Mouse (Mus musculus) NIH3T3 (cell line): ENCODE measurements around the gene Lipt2.
A peak's percentile ranks its signal among the peaks of the same experiment; 100 is the strongest.

Source experiments
- DNase-seq: peaks from one replicate; pipeline ENCODE4 v3.0.0-alpha.2; 2012; ENCODE audit warnings: low read depth

Lipt2 gene

GRCm38 (mm10) chr7:100159105-100159841 lies at the start of gene Lipt2:
Gene Lipt2 (plus strand): TSS chr7:100159277.
- DNase-seq, result peak; percentile 95

- no peak for DNase-seq
These were observed 47.6 kb upstream of the Lipt2 start for GRCm38 (mm10) chr7:100111506-100111905.

- DNase-seq, result no peak
These were observed 45.3 kb upstream of the Lipt2 start for GRCm38 (mm10) chr7:100113821-100114220.

GRCm38 (mm10) chr7:100114279-100114678 lies 44.8 kb upstream of the Lipt2 start:
- DNase-seq, result no peak

- DNase-seq, result peak; percentile 74
These were observed 38.3 kb upstream of the Lipt2 start for GRCm38 (mm10) chr7:100120791-100121261.

- peak; percentile 98 for DNase-seq
These were observed 37.7 kb upstream of the Lipt2 start, which contains the start of gene Pold3 for GRCm38 (mm10) chr7:100121376-100121789. Gene Pold3 (minus strand): TSS chr7:100121565.

GRCm38 (mm10) chr7:100123486-100123885 lies 35.6 kb upstream of the Lipt2 start:
- peak; percentile 57 for DNase-seq

GRCm38 (mm10) chr7:100124211-100124610 lies 34.9 kb upstream of the Lipt2 start:
- DNase-seq, result peak; percentile 52

- no peak for DNase-seq
These were observed 33.9 kb upstream of the Lipt2 start for GRCm38 (mm10) chr7:100125166-100125565.

GRCm38 (mm10) chr7:100126514-100126913 lies 32.6 kb upstream of the Lipt2 start:
- no peak for DNase-seq

GRCm38 (mm10) chr7:100128262-100129041 lies 30.6 kb upstream of the Lipt2 start:
- no peak for DNase-seq

GRCm38 (mm10) chr7:100130592-100130991 lies 28.5 kb upstream of the Lipt2 start:
- DNase-seq, result no peak

GRCm38 (mm10) chr7:100132379-100132778 lies 26.7 kb upstream of the Lipt2 start:
- no peak for DNase-seq

- no peak for DNase-seq
These were observed 22.0 kb upstream of the Lipt2 start for GRCm38 (mm10) chr7:100137038-100137437.

- DNase-seq, result no peak
These were observed 21.0 kb upstream of the Lipt2 start for GRCm38 (mm10) chr7:100138075-100138474.

- DNase-seq, result no peak
These were observed 18.5 kb upstream of the Lipt2 start for GRCm38 (mm10) chr7:100140591-100140990.

- no peak for DNase-seq
These were observed 10.5 kb upstream of the Lipt2 start for GRCm38 (mm10) chr7:100148586-100148985.

GRCm38 (mm10) chr7:100150086-100150485 lies 9.0 kb upstream of the Lipt2 start:
- DNase-seq, result no peak

GRCm38 (mm10) chr7:100150626-100151025 lies 8.5 kb upstream of the Lipt2 start:
- no peak for DNase-seq

GRCm38 (mm10) chr7:100157669-100158068 lies 1.4 kb upstream of the Lipt2 start:
- peak; percentile 21 for DNase-seq

GRCm38 (mm10) chr7:100160006-100160405 lies 929 bp downstream of the Lipt2 start:
- DNase-seq, result no peak

- peak; percentile 63 for DNase-seq
These were observed 4.4 kb downstream of the Lipt2 start for GRCm38 (mm10) chr7:100163506-100163905.

- no peak for DNase-seq
These were observed 9.6 kb downstream of the Lipt2 start for GRCm38 (mm10) chr7:100168654-100169053.
